Mouse (Mus musculus) CD4-positive, CD25-positive, alpha-beta regulatory T cell, adult 2 months (primary cell): ENCODE results near the gene Fam107b.

Source experiments
- DNase-seq: peaks from one replicate; pipeline ENCODE4 v3.0.0-alpha.2; 2012; ENCODE audit warnings: low read depth, low spot score

Fam107b gene

DNA sequence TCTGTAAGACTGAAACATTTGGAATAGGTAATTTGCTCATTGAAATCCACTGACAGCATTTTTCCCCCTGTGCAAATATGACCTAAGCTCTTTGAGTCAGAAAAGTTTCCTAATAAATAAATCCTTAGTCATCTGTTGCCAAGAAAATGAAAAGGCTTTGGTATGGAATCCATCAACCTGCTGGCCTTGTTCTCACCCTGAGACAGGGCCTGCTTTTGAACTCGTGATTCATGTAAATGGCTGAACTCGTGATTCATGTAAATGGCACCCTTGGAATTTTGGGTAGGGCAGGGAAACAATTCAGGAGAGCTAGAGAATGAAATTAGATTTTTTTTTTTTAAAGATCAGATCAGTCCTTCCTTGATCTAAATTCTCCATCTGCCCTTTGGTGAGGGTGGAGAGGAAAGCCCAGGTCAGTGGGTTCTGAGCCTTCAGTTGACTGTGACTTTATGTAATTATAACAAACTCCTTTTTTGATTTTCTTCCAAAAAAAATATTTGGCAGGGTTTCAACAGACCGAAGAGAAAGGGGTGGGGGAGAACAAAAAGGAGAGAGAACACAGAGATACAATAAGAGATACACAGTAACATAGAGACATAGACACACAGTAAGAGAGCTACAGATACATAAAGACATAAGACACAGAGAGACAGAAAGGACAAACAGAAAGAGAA, 142.2 kb downstream of the Fam107b start:
- no peak for DNase-seq

DNA sequence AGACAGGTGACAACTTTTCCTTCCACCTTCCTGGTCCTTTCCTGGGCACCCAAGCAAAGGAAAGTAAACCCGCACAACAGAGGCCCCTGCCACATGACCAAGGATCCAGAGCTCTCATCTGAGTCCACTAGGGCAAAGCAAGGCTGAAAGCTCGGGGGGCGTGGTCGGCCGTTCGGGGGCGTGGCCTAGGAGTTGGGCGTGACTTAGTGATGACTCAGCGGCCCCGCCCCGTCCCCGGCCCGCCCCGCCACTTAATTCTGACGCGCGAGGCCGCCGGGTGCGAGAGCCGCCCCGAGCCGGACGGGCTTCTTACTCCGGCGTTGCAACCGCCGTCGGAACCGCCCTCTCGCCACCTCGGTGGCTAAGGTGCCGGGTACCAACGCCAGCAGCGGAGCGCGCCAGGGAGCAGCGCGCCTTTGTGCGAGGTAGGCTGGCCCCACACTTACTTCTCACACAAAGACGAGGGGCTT, 143.0 kb downstream of the Fam107b start:
- peak; percentile 97 for DNase-seq

DNA sequence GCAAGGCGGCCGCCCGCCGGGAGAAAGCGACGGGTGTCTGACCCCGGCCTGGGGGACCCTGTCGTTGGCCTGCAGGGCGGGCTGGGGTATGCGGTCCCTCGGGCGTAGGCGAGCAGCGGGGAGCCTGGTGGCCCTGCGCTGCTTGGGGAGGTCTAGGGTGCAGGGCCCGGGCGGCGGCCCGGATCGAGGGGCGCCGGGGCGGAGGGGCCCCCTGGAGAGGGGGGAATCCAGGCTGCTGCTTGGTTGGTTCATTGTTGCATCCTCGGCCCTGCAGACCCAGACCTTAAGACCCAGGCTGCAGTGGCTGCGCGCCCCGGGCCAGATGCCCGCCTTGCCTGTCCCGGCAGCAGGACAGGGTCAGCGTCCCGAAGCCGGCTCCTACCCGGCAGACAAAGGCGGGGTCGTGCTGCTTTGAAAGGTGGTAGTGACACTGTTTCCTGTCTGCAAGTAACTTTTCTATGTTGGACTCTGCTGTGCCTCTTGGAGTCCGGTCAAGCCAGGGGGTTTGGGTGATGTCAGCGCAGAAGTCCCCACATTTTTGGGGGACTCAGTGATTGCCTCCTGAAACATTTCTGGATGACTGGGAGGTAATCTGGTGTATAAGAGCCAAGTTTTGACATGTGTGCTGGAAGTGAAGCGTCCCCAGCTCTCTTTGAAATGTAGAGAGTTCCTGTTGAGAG, 143.5 kb downstream of the Fam107b start:
- peak; percentile 69 for DNase-seq

DNA sequence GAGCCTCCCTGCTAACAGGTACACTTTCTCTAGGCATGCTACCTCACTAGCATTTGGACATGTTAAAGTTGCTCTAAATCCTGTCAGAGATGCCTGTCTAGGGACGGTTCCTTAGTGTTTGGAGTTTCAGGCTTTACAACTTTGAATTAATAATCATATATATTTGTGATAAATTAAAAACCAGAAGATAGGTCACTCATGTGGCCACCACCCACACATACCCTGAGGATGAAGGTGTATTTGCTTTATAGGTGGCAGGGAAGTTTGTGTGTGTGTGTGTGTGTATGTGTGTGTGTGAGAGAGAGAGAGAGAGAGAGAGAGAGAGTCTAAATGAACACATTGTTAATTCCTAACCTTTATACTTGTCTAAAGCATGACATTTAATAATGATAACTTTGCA, 144.2 kb downstream of the Fam107b start:
- no peak for DNase-seq

DNA sequence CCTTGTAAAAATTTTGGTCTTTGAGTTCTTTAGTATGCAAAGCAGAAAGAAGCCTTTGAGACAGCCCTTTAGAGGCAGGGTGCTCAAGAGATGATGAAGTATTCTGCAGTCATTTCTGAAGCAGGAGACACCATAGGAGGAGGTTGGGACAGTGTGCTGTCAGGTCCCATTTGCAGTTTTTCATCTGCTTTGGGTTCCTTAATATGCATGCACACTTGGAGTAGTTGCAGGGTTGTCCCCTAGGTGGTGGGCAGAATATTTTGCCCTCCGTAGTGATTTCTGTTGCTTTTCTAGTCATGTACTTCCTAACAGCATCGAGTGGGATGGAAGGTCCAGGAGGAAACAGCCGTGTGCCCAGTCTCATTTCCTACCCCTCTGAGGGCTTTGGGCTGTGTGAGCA, 145.1 kb downstream of the Fam107b start:
- peak; percentile 65 for DNase-seq

DNA sequence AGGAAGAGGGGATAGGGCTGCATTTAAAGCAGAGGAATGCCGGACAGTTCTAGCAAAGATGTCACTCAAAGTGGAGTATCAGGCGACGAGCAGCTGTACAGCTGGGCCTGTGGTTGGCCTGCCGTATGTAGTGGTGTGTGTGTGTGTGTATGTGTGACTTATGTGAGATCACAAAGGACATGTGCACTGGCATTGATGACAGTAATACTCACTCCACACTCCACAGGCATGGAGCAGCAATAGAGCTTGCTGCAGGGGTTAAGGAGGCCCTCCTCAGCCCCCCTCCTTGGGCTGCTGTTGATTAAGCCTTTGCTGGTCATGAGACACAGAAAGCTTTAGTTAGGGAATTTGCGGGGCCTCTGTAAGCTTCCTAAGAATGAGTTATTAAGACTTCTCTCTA, 147.0 kb downstream of the Fam107b start:
- DNase-seq, result peak; percentile 64

DNA sequence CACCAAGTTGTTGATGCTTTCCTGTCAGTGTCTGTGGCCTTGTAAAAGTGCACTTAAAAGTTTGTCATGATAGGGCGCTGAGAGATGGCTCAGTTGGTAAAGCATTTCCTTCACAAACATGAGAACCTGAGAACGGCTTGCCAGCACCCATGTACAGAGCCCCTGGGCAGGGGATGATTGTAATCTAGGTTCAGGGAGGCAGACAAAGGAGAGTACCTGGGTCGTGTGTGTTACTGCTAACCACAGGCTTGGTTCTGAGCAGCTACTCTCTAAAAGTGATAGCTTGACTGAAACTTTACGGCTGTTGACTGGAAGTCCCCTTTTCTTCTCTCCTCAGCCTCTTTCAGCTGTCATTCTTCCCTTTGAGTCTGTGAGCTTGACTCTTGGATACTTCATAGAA, 147.6 kb downstream of the Fam107b start:
- peak; percentile 86 for DNase-seq

DNA sequence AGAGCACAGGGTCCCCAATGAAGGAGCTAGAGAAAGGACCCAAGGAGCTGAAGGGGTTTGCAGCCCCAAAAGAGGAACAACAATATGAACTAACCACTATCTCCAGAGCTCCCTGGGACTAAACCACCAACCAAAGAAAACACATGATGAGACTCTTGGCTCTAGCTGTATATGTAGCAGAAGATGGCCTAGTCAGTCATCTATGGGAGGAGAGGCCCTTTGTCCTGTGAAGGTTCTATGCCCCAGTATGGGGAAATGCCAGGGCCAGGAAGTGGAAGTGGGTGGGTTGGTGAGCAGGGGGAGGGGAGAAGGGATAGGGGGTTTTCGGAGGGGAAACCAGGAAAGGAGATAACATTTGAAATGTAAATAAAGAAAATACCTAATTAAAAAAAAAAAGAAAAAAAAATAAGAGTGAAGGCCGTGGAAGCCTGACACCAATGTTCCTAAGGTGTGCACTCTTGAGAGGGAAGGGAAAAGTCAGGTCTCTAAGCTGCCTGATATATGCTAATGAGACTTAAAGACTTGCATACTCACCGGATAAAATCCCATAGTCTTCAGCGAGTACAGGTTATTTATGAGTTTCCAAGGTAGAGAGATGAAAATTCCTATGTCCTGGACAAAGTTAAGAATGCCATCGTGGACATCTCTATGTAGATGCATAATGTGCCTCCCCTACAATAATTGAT, 149.3 kb downstream of the Fam107b start:
- DNase-seq, result peak; percentile 36

GRCm38 (mm10) chr2:3721107-3721506, 150.8 kb downstream of the Fam107b start:
- no peak for DNase-seq

- peak; percentile 21 for DNase-seq
Observed at GRCm38 (mm10) chr2:3721974-3722373, 151.7 kb downstream of the Fam107b start.

DNA sequence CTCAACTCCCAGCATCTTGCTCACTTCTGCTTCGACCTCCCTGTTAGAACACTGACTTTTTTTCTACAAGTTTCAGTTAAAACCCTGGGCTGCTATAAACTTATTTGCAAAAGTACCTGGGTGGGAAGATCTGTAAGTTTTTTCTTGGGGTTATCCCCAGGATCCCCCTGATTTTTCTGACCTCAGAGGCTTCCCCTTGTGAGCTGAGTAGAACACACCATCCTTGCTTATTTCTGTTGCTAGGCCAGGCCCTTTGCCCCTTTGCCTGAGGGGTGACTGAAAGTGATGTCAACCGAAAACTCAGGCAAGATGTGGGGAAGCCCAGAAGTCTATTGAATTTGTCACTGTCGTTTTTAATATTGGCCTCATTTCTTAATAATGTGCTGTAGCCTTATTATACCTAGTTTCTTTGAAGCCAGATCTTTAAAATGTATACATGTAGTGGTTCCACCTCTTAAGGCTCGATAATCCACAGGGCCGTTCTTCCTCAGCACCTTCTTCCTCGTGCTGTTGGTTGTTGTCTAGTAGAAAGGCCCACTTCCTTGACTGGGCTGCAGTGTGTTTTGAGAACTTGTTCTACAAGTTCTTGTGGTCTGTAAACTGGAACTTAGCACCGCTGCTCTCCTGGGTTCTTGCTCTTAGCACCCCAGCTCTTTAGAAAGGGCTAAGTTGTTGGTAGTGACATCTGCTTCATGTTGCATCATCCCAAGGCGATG, 153.3 kb downstream of the Fam107b start:
- peak; percentile 66 for DNase-seq

- peak; percentile 86 for DNase-seq
Observed at GRCm38 (mm10) chr2:3726501-3727078, 156.3 kb downstream of the Fam107b start.

- DNase-seq, result peak; percentile 77
Observed at GRCm38 (mm10) chr2:3727225-3727930, 157.1 kb downstream of the Fam107b start.

DNA sequence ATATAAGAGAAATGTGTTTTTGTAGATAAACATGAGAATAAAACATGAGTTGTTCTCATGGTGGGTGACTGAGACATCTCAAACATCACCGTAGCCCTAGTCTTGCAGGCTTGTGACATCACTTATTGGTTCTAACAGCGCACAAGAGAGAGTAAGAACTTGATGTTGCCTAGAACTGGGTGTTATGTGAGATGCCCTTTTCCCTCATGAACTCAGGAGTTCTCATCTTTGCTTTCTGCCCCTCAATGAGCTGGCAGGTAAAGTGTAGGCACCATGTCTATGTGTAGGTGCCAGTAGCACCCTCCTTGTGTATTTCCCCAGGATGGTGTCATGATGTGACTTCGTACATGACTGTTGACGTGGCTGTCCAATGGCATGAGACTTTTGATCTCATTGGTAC, 157.8 kb downstream of the Fam107b start:
- DNase-seq, result peak; percentile 54

GRCm38 (mm10) chr2:3729586-3729985, 159.3 kb downstream of the Fam107b start:
- DNase-seq, result no peak

DNA sequence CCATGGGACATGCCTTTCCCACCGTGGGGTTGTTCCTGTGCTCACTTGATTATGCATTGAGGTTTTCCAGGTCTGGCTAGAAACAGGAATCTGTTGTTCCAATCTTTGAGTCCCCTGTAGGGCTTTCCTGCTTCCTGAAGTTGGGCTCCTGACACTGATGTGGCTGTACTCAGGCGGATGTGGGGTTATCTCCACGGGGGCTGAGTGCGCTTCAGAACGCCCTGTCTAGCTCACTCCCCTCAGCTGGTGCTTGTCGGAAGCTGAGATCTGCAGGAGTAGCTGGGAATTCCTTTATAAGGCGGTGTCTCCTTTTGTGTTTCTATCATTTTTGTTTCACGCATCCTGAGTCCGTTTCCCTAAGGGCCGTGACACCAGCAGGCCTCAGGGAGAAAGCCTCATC, 160.5 kb downstream of the Fam107b start:
- peak; percentile 71 for DNase-seq

DNA sequence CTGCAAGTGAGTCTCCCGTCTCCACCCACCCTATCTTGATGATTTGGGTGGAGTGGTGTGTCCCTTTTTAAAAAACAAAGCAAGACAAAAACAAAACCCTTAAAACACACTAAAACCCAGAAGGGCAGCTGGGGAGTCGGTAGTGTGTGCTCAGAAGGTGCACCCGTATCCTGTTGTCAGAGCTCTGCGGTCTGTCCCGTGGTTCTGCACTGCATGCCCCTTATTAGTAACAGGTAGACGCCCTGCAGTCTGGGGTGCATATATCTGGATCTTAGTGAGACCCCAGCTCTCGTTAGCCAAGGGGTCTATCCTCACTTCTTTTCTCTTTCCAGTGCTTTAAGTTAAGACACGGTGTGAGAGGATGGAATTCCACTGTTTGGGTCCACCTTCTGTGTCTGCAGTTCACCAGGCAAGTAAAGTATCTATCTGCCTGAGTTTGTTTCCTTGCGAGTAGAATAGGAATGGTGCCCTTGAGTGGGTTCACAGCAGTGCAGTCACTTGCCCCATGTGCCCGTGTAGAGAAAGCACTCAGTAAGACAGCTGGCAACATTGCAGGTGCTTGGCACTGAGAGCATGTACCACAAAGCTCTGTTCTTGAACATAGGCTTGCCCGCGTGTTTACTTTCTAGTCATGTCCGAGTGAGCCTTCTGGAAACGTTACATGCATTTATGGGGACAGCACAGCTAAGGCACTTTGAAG, 161.2 kb downstream of the Fam107b start:
- DNase-seq, result peak; percentile 82

DNA sequence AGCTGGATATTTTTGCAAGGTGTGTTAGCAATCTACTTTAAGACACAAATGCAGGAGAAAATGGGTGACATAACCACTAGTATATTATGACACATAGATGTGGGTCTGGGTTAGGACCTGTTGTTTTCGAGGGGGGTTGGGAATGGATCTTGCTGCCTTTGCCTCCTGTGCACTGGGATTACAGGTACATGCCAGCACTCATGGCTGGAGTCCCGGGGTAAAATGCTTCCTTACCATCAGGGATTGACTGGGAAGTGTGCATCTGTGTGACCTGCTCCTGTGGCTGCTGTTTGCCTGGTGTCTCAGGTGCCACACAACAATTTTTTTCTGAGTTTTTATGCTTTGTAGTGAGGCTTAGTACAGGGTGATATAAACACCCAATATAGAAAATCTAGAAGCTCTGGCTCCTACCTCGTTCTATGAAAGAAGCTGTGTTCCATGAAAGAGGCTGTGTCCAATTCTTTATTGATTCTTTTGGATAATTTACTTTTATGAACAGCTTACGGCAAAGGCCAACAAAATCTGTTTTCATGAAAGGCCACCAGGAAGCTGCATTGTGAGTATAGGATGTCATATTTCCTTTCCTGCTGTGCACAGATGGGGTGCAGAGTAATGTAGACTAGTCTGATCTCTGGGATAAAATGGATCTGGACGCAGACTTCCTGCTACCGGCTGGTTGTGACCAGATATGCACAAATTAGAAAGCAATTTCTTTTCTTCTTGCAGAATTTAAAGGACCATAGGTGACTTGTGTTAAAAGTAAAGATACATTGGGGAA, 167.8 kb downstream of the Fam107b start:
- DNase-seq, result no peak

- DNase-seq, result no peak
Observed at GRCm38 (mm10) chr2:3738734-3739133, 168.4 kb downstream of the Fam107b start.
